Mouse (Mus musculus): ENCODE measurements around the gene Esrrg.

Esrrg gene

DNA sequence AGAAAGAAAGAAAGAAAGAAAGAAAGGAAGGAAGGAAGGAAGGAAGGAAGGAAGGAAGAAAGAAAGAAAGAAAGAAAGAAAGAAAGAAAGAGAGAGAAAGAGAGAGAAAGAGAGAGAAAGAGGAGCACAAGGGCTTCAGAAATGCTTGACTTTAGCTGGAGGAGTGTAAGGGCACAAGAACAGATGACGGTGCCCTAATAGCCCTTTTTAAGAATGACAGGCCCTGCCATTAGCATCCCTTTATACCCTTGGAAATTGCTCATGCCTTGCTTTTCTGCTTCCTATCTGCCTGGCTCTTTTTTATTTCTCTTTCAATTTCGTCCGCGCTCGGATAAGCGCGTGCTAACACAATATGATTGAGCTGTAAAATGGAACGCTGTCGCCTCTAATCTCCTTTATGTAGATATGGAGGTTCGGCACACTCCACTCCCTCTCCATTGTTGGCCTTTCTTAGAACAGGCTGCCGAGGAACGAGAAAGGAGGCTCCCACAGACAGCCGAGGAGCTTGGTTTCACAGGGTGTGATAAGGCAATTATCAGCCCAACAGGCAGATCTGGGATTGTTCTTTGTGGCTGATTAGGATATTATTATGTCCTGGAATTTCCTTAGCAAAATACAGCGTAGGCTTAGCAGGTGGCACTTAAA, 546.0 kb downstream of the Esrrg start:
- no peak for DNase-seq (ENCODE audit: low read depth, low spot score)

DNA sequence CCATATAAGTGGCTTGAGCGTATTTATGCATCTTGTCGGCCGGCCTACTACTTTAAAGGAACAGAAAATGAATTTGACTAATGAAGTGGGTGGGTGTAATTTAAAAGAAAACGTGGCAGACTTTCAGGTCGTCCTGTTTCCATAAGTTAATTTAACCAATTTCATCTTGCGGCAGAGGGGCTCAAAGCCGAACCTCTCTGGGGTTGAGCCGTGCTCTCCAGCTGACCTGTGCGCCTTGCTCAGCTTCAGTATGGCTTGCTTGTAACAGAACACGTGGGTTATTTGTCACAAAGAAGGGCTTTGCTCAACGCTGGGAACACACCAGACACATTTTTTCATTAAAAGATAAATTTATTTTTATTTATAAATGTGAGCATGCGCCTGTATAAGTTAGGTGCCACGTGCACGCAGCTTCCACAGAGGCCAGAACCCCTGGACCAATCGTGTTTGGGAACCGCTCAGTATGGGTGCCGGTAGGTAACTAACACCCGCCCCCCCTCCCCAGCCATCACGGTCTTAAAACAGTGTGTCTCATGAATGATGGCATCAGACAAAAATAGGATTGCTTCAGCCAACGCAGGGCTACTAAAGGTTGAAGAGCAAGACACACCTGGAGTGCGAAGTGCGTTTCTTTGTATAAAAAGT, 546.7 kb downstream of the Esrrg start:
- no peak for DNase-seq (ENCODE audit: low read depth, low spot score)

DNA sequence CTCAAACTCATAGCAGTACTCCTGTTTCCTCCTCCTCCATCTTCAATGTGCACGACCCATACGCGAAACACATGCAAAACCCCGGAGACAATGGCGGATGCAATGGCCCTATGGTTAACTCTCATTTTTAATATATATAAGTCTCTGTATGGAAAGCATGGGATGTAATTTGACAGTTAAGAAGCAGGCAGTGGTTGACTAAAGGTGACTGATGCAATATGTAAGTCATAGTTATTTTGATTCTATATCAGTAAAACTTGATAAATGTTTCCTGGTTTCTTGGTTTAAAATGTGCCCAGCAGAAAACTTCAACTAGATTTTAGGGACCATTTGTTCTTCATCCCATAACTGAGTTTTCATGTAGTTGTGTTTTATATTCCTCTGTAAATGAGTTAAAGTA, 547.9 kb downstream of the Esrrg start:
- DNase-seq (ENCODE audit: low read depth, low spot score) = no peak

- no peak for DNase-seq (ENCODE audit: low read depth, low spot score)
Measured at GRCm38 (mm10) chr1:188157237-188157955, 548.8 kb downstream of the Esrrg start.

GRCm38 (mm10) chr1:188158675-188159074, 550.1 kb downstream of the Esrrg start:
- no peak for DNase-seq (ENCODE audit: low read depth, low spot score)

GRCm38 (mm10) chr1:188159108-188159507, 550.5 kb downstream of the Esrrg start:
- DNase-seq (ENCODE audit: low read depth, low spot score) = no peak

DNA sequence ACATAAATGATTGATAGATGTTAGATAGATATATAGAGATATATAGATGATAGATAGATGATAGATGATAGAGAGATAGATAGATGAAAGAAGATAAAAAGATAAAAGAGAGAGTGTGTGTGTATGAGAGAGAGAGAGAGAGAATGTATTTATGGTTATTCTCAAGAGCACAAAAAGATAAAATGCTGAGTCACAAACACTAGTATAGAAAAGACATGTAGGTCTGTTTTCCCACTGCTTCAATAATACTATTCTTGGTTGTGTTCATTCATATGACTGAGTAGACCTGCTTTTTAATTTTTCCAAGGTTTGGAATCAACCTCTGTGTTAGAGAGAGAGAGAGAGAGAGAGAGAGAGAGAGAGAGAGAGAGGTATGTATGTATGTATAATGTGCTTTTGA, 554.5 kb downstream of the Esrrg start:
- no peak for DNase-seq (ENCODE audit: low read depth, low spot score)

DNA sequence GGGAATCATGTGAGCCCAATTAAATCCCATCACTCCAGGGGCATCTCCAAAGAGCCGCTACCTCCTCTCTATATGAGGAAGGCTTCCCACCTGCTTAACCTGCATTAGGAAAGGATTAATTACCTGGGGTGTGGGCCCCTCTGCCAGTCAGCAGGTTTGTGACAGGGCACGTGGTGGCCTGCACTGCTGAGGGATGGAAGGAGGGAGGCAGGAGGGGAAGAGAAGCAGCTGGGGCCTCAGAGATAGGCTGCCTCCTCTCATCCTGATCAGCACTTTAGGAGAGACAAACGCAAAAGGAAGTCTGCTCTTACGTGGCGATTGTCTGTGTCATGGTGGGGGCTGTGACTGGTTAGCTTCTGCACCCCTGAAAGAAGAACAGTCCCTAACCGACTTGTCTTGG, 555.7 kb downstream of the Esrrg start:
- no peak for DNase-seq (ENCODE audit: low read depth, low spot score)

DNA sequence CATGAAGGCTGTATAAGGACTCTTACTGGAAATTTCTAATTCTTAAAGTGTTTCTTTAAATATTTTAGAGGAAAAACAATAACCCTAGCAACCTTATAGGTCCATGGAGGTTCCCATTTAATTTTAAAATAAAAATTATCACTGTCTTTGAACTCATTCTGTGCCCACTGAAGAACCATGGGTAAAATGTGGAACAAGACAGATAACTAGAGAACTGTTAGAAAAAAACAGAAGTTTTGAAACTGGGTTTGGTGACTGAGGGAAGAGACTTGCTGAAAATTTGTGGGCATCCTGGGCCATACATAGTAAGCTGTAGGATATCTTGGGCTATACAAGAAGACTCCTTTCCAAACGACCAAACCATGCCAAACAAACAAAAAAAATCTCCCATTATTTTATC, 565.3 kb downstream of the Esrrg start:
- no peak for DNase-seq (ENCODE audit: low read depth, low spot score)

GRCm38 (mm10) chr1:188182951-188183350, 574.4 kb downstream of the Esrrg start:
- DNase-seq (ENCODE audit: low read depth, low spot score) = no peak

DNA sequence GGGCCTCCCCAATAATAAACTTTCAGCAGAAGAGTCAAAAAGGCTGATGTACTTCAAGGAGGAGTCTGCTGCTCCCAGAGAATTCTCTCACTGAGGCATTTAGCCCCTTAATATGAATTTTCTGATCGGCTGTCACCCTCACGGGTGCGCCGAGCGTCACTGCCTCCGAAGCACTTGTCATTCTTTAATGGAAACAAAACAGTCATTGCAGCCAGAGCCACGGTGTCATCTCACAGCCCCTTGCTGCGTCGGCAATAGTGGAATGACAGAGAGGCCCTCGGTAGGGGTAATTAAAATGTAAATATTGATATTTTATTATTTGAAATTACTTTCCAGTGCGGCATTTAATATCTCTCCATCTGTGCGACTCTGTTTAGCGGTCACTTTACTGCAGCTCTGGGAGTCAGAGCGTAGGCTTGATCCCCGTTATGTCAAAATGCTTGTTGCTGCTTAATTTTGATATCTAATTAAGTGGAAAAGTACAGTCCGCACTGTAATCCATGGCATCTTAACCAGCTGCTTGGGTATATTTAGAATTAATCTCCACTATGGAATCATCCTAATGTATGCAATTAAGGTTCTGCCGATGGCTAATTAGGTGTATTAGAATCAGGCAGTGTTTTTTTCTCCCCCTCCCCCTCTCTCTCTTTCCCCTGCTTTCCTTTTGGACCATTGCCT, 578.0 kb downstream of the Esrrg start:
- no peak for DNase-seq (ENCODE audit: low read depth, low spot score)

DNA sequence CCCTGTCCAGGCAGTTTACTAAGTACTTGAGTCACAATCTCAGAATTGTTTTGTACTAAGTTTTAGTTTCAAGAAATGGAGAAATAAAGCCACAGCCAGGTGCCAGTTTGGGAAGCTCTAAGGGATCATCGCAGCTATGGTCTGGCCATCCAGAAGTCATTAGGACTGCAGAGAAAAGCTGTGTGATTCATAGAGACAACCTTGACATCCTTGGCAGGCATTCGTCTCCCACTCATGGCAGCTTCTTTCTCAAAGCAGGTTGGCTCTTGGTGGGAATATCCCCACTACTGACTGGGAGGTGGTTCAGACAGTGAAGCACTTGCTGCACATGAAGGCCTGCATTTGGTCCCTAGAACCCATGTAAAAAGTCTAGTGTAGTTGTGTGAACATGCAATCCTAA, 584.4 kb downstream of the Esrrg start:
- DNase-seq (ENCODE audit: low read depth, low spot score) = no peak

GRCm38 (mm10) chr1:188207421-188207820, 598.8 kb downstream of the Esrrg start:
- DNase-seq (ENCODE audit: low read depth, low spot score) = no peak

GRCm38 (mm10) chr1:188209025-188209424, 600.4 kb downstream of the Esrrg start:
- no peak for DNase-seq (ENCODE audit: low read depth, low spot score)

- DNase-seq (ENCODE audit: low read depth, low spot score) = no peak
Measured at GRCm38 (mm10) chr1:188214885-188215611, 606.5 kb downstream of the Esrrg start.

GRCm38 (mm10) chr1:188221226-188221792, 612.7 kb downstream of the Esrrg start:
- no peak for DNase-seq (ENCODE audit: low read depth, low spot score)

GRCm38 (mm10) chr1:188233036-188233724, 624.6 kb downstream of the Esrrg start:
- no peak for DNase-seq (ENCODE audit: low read depth, low spot score)

DNA sequence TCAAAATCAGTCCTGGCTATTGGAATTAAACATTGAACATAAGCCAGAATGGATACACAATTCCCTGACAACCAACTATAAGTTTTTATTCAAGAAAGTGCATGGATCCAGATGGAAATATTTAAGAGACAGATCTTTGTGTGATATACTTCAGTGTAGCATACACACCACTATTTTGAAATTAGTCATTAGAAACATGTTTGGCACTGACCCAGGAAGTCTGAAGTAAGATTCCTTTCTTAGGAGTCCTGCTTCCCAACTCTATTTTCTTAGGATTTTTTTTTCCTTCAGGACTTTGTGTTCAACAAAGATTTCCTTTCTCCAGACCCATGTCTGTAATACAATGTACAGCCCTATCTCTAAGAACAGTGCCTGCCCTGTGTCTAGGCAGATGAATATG, 630.0 kb downstream of the Esrrg start:
- DNase-seq (ENCODE audit: low read depth, low spot score) = no peak

GRCm38 (mm10) chr1:188241766-188242165, 633.2 kb downstream of the Esrrg start:
- DNase-seq (ENCODE audit: low read depth, low spot score) = no peak

GRCm38 (mm10) chr1:188257500-188257899, 648.9 kb downstream of the Esrrg start:
- no peak for DNase-seq (ENCODE audit: low read depth, low spot score)

Data from c-Kit-negative CD71-positive TER-119-positive erythroid progenitor cells, embryonic 14.5 days (primary cell).